Mouse (Mus musculus) testis, adult 2 months (tissue): ENCODE measurements around the gene Pcgf2.

ENCODE experiments used
- CTCF ChIP-seq: fragments of 200-500 bp; IDR thresholded peaks from 2 replicates; pipeline ENCODE4 v1.5.1; 2012; ENCODE audit warnings: low read depth, mild to moderate bottlenecking, inconsistent platforms, low read length, moderate library complexity; ENCODE audit not compliant: control insufficient read depth, insufficient read depth, insufficient replicate concordance
- POLR2A ChIP-seq: fragments of 200-500 bp; IDR thresholded peaks from 2 replicates; pipeline ENCODE4 v1.6.1; 2012; ENCODE audit warnings: low read depth, mild to moderate bottlenecking, inconsistent platforms, low read length, moderate library complexity; ENCODE audit not compliant: control insufficient read depth

DNA sequence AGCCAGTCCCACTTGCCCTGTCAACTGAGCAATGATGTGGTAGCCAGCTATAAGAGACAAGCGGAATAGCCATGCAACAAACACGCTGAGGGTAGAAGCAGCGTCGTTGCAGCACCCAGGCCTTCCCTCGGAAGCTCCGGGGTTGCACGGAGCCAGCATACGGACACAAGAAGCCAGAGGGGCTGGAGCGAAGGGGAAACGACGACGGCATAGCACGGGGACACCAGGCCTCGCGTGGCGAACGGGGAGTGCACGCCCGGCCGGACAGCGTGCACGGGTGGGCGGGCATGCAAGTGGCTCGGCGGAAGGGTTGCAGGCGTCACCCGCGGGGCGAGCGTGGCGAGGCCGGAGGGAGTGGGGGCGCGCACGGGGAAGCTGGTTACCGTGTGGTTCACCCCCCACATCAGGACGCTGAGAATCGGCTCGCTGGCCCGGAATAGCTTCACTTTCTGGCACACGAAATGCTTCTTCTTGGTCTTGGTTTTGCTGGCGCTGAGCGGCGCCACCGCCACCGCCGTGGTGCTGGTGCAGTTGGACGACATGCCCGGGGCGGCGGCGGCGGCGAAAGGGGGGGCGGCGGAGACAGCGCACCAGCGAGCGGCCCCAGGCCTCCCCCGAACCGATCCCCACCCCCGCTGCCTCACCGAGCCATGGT lies 43.9 kb upstream of the Pcgf2 start, which contains the start of gene Pip4k2b:
- TF ChIP-seq CTCF (no peak), POLR2A (no peak)
